Mouse (Mus musculus): ENCODE data around the gene Aloxe3. TPM values are rescaled to one million over a fixed set of nuclear protein-coding genes. Genes with fewer than 3 reads are reported as not detected.

Aloxe3 gene
- total and polyA plus RNA-seq, 2 experiments, result 0.09 TPM; not detected in 1

DNA sequence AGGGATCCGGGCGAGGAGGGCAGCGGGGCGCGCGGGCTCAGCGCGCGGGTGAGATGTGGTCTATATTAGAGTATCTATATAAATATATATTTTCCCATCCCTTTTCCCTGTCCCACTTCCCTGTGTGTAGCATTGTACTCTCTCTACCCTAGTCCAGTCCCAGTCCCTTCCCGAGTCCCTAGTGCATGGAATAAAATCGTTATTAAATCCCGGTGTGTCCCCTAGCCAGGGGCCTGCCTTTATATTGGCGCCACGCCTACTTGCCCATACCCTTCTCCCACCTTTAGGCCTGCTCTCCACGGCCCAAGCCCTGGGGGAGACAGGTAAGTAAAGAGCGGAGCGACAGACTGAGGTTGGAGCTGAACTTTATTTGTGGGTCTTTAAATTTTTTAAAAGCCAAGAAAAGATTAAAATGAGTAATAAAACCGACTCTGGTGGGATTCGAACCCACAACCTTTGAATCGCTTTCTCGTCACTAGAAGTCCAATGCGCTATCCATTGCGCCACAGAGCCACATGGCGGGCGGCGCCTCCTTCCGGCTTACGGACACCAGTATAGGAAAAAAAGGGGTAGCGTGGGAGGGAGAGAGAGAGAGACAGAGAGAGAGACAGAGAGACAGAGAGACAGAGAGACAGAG is 2.5 kb upstream of the Aloxe3 start:
- no peaks in the 10 kb centered on the region for H3K27me3 ChIP-seq (ENCODE audit: control insufficient read depth, insufficient read depth, low read length)

GRCm38 (mm10) chr11:69123693-69124497 is 1.8 kb upstream of the Aloxe3 start:
- Histone ChIP-seq H3K4me3 (ENCODE audit: insufficient read depth, low read depth, low read length) (peak overlapping the region; percentile 56), H3K4me1 (ENCODE audit: control insufficient read depth, insufficient read depth, low read length) (peaks cover 11% of the 10 kb centered on the region; the same call in 1 of the 2 replicates), H3K27ac (replicated peaks; ENCODE audit: insufficient read depth, low read depth, low read length) (peak overlapping the region; percentile 53), H3K9ac (ENCODE audit: low read depth, low read length) (peak overlapping the region; percentile 51), H3K79me2 (ENCODE audit: control insufficient read depth, insufficient read depth, low read length) (no peaks in the 10 kb centered on the region), H3K36me3 (ENCODE audit: control insufficient read depth, insufficient read depth, low read length) (no peaks in the 10 kb centered on the region), H3K27me3 (ENCODE audit: control insufficient read depth, insufficient read depth, low read length) (no peaks in the 10 kb centered on the region)
- DNase-seq (ENCODE audit: extremely low read depth, low read depth, low spot score), result peak; percentile 95
- under 1% methylated on average over 31 of the region's 31 CpGs for WGBS
- TF ChIP-seq CTCF (IDR thresholded peaks at IDR 0.05; ENCODE audit: low read depth, low read length), result no peak
- no peak for TF ChIP-seq POLR2A (IDR thresholded peaks at IDR 0.05; ENCODE audit: extremely low read depth, insufficient read depth, low read length)

More for the DNA sequence above, 2.5 kb upstream of the Aloxe3 start:
- Histone ChIP-seq H3K79me2 (ENCODE audit: control insufficient read depth, insufficient read depth, low read length) (no peaks in the 10 kb centered on the region), H3K9ac (ENCODE audit: low read depth, low read length) (peak overlapping the region; percentile 75), H3K36me3 (ENCODE audit: control insufficient read depth, insufficient read depth, low read length) (no peaks in the 10 kb centered on the region), H3K4me1 (ENCODE audit: control insufficient read depth, insufficient read depth, low read length) (peaks cover 11% of the 10 kb centered on the region; the same call in 1 of the 2 replicates), H3K4me3 (ENCODE audit: insufficient read depth, low read depth, low read length) (peak overlapping the region; percentile 60), H3K27ac (replicated peaks; ENCODE audit: insufficient read depth, low read depth, low read length) (peak overlapping the region; percentile 53; the same call in 1 of the 2 replicates)
- peak; percentile 73 for DNase-seq (ENCODE audit: extremely low read depth, low read depth, low spot score)
- under 1% methylated on average over 29 of the region's 29 CpGs for WGBS
- TF ChIP-seq CTCF (IDR thresholded peaks at IDR 0.05; ENCODE audit: low read depth, low read length) (no peak), POLR2A (IDR thresholded peaks at IDR 0.05; ENCODE audit: extremely low read depth, insufficient read depth, low read length) (no peak)

DNA sequence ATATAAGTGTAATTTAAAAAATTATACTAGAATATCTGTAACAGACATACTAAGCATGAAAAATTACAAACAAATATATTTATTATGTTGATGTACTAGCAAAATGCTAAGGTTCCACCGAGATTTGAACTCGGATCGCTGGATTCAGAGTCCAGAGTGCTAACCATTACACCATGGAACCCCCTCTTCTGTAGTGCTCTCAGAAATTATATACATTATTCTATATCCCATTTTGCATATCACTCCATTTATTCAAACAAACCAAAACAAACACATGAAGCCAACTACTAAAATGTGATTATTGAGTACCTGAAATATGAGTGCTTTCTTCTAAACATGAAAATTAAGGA is 1.2 kb upstream of the Aloxe3 start:
- no peak for DNase-seq (ENCODE audit: extremely low read depth, low read depth, low spot score)
- no peak overlapping the region for H3K9ac ChIP-seq (ENCODE audit: low read depth, low read length)
- H3K79me2 ChIP-seq (ENCODE audit: control insufficient read depth, insufficient read depth, low read length), result no peaks in the 10 kb centered on the region
- no peaks in the 10 kb centered on the region for H3K36me3 ChIP-seq (ENCODE audit: control insufficient read depth, insufficient read depth, low read length)
- H3K4me1 ChIP-seq (ENCODE audit: control insufficient read depth, insufficient read depth, low read length), result peaks cover 11% of the 10 kb centered on the region; the same call in 1 of the 2 replicates
- 0% methylated on average over 3 of the region's 3 CpGs for WGBS
- H3K27me3 ChIP-seq (ENCODE audit: control insufficient read depth, insufficient read depth, low read length), result no peaks in the 10 kb centered on the region
- TF ChIP-seq POLR2A (IDR thresholded peaks at IDR 0.05; ENCODE audit: extremely low read depth, insufficient read depth, low read length) (no peak), CTCF (IDR thresholded peaks at IDR 0.05; ENCODE audit: low read depth, low read length) (no peak)
- H3K27ac ChIP-seq (replicated peaks; ENCODE audit: insufficient read depth, low read depth, low read length), result no peak overlapping the region
- no peak overlapping the region for H3K4me3 ChIP-seq (ENCODE audit: insufficient read depth, low read depth, low read length)

DNA sequence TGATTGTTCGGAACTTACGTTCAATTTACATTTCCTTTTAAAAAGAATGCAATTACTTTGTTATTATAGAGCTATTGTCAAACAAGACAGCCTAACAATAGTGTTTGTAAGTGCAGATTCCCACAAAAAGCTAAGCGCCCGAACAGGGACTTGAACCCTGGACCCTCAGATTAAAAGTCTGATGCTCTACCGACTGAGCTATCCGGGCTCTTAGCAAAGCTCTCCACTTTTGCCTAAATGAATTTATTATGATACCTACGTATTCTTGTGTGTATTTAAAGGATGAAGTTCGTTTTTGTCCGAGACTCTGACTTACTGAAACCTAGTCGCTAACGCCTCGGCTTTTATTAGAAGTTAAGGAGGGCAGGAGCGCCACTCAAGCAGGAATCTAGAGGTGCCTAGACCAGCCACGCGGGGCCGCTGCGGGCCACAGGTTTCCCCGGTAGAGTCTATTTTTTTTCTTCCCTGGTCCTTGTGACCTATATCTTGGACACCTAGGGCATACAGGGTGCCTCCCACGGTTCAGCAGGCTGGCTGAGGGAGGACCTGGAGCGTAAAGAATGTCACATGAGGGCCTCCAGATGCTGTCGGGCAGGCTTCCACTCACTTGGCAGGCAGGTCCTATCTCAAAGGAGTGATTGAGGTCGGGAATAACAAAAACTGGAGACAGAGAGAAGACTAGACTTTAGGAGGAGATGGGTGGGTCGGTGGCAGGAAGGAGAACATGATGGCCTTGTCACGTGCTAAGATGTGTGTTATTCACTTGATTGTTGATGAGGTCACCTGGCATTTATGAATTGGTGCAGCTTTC is 450 bp upstream of the Aloxe3 start:
- peak overlapping the region; percentile 58 for H3K4me3 ChIP-seq (ENCODE audit: insufficient read depth, low read depth, low read length)
- no peaks in the 10 kb centered on the region for H3K27me3 ChIP-seq (ENCODE audit: control insufficient read depth, insufficient read depth, low read length)
- under 1% methylated on average over 24 of the region's 24 CpGs for WGBS
- 0 out of 2 replicates have a peak overlapping the region, but pooled peaks have one; percentile 7 for H3K27ac ChIP-seq (replicated peaks; ENCODE audit: insufficient read depth, low read depth, low read length)
- H3K4me1 ChIP-seq (ENCODE audit: control insufficient read depth, insufficient read depth, low read length), result peaks cover 11% of the 10 kb centered on the region; the same call in 1 of the 2 replicates
- no peaks in the 10 kb centered on the region for H3K36me3 ChIP-seq (ENCODE audit: control insufficient read depth, insufficient read depth, low read length)
- peak overlapping the region; percentile 48 for H3K9ac ChIP-seq (ENCODE audit: low read depth, low read length)
- DNase-seq (ENCODE audit: extremely low read depth, low read depth, low spot score), result peak; percentile 85
- TF ChIP-seq CTCF (IDR thresholded peaks at IDR 0.05; ENCODE audit: low read depth, low read length) (peak; percentile 61), POLR2A (IDR thresholded peaks at IDR 0.05; ENCODE audit: extremely low read depth, insufficient read depth, low read length) (no peak)
- no peaks in the 10 kb centered on the region for H3K79me2 ChIP-seq (ENCODE audit: control insufficient read depth, insufficient read depth, low read length)

GRCm38 (mm10) chr11:69125919-69126705 is 416 bp downstream of the Aloxe3 start:
- DNase-seq (ENCODE audit: extremely low read depth, low read depth, low spot score), result no peak
- WGBS, result 32% methylated on average over 20 of the region's 20 CpGs
- Histone ChIP-seq H3K4me3 (ENCODE audit: insufficient read depth, low read depth, low read length) (peak overlapping the region; percentile 58), H3K4me1 (ENCODE audit: control insufficient read depth, insufficient read depth, low read length) (peaks cover 11% of the 10 kb centered on the region; the same call in 1 of the 2 replicates), H3K79me2 (ENCODE audit: control insufficient read depth, insufficient read depth, low read length) (no peaks in the 10 kb centered on the region), H3K9ac (ENCODE audit: low read depth, low read length) (no peak overlapping the region), H3K27ac (replicated peaks; ENCODE audit: insufficient read depth, low read depth, low read length) (no peak overlapping the region), H3K36me3 (ENCODE audit: control insufficient read depth, insufficient read depth, low read length) (no peaks in the 10 kb centered on the region), H3K27me3 (ENCODE audit: control insufficient read depth, insufficient read depth, low read length) (no peaks in the 10 kb centered on the region)
- no peak for TF ChIP-seq CTCF (IDR thresholded peaks at IDR 0.05; ENCODE audit: low read depth, low read length)
- no peak for TF ChIP-seq POLR2A (IDR thresholded peaks at IDR 0.05; ENCODE audit: extremely low read depth, insufficient read depth, low read length)

Data from liver, adult 2 months (tissue).